Mouse (Mus musculus) embryonic facial prominence, embryonic 15.5 days (tissue): ENCODE data around the gene Uncx. TPM values are rescaled to one million over a fixed set of nuclear protein-coding genes. Genes with fewer than 3 reads are reported as not detected.
A peak's percentile ranks its signal among the peaks of the same experiment; 100 is the strongest.

Experiments used
- ATAC-seq: fragments of 200-750 bp; cut with Nextera tagmentation; 2 replicates; pipeline ENCODE4 v1.8.0; 2017; ENCODE audit warnings: low read depth, moderate TSS enrichment; ENCODE audit not compliant: insufficient number of reproducible peaks, low FRiP score, low TSS enrichment
- H3K27ac ChIP-seq: fragments of 300-500 bp; sonication (generic); replicated peaks from 2 replicates; pipeline ENCODE4 v1.5.1; 2015; ENCODE audit warnings: mild to moderate bottlenecking, inconsistent platforms
- H3K27me3 ChIP-seq: fragments of 300-500 bp; sonication (generic); 2 replicates; pipeline ENCODE4 v1.6.1; 2015; ENCODE audit warnings: inconsistent platforms
- H3K36me3 ChIP-seq: fragments of 300-500 bp; sonication (generic); 2 replicates; pipeline ENCODE4 v1.6.1; 2015; ENCODE audit warnings: mild to moderate bottlenecking, inconsistent platforms
- H3K4me1 ChIP-seq: fragments of 300-500 bp; sonication (generic); 2 replicates; pipeline ENCODE4 v1.6.1; 2015; ENCODE audit warnings: inconsistent platforms
- H3K4me2 ChIP-seq: fragments of 300-500 bp; sonication (generic); replicated peaks from 2 replicates; pipeline ENCODE4 v1.6.1; 2015; ENCODE audit warnings: mild to moderate bottlenecking, inconsistent platforms
- H3K4me3 ChIP-seq: fragments of 300-500 bp; sonication (generic); replicated peaks from 2 replicates; pipeline ENCODE4 v1.5.1; 2015; ENCODE audit warnings: mild to moderate bottlenecking, inconsistent platforms
- H3K9ac ChIP-seq: fragments of 300-500 bp; sonication (generic); 2 replicates; pipeline ENCODE4 v1.6.1; 2015; ENCODE audit warnings: inconsistent platforms
- H3K9me3 ChIP-seq: fragments of 300-500 bp; sonication (generic); replicated peaks from 2 replicates; pipeline ENCODE4 v1.6.1; 2016; ENCODE audit warnings: inconsistent platforms
- WGBS: fragments of 180-500 bp; shearing (Covaris S2); methylation state at CpG from one replicate; pipeline ENCODE4 v1.1.7; 2015; 5-methylcytosine and 5-hydroxymethylcytosine counted together
- polyA plus RNA-seq: library from polyadenylated mRNA; unstranded; fragments of >200 nt; fragmentation: Nextera tagmentation; extraction: Ambion mirVana; gene quantifications from 2 replicates; pipeline ENCODE4 v1.2.1, GENCODE M21; 2015

Gene Uncx
- polyA plus RNA-seq, 1 experiment from 2014 or later, result 9.8 TPM

DNA sequence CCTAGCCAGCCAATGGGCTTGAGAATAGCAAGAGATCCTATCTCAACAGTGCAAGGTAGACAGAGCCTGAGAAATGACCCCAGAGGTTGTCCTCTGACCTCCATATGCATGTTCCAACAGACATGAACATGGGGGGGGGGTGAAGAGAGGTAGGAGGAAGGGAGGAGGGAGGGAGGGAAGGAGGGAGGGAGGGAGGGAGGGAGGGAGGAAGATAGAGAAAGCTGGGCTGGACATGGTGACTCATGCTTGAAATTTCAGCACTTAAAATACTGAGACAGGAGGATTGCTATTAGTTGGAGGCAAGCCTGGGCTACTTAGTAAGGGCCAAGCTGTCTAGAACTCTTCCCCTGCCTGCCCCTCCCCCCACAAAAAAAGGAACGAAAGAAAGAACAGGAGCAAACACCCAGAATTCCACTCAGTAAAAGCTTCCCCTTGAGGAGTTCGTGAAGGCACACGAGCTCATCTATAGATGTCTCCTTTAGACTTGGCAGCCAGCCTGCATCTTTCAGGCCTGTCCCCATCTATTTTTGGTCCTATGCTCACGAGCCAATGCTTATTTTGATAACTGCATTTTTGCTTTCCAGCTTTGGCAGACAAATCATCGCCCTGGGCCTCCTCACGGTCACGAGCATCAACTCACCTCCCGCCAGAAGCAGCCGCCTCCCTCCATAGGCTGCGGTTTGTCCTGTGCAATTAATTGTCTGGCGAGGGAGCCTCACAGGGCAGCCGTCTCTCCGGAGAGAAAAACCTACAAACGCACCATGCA is 23.0 kb upstream of the Uncx start:
- Histone ChIP-seq H3K27me3 (peaks cover 5% of the 10 kb centered on the region; the same call in 1 of the 2 replicates), H3K36me3 (no peaks in the 10 kb centered on the region), H3K27ac (no peak overlapping the region), H3K9me3 (no peaks in the 10 kb centered on the region), H3K4me2 (no peak overlapping the region), H3K9ac (no peak overlapping the region), H3K4me3 (no peak overlapping the region), H3K4me1 (peaks cover 13% of the 10 kb centered on the region; the same call in 1 of the 2 replicates)
- no peak for ATAC-seq
- WGBS, result 29% methylated on average over 14 of the region's 14 CpGs

DNA sequence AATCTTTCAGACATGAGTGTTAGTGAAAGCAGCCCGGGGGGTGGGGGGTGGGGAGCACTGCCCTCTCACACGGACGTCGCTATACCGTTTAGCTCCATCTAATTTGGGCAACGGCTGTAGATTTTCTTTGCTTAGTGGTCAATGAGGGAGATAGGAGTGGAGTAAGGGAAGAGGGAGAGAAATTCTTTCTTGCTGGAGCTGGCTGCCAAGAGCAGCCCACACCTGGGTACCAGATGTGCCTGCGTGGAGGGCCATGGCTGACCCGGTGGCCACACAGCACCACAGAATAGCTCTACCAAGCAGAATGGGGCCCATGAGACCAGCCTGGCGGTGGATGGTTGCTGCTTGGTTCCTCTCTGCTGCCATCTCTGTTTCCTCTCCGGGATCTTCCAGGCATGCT is 21.3 kb upstream of the Uncx start:
- no peaks in the 10 kb centered on the region for H3K36me3 ChIP-seq
- ATAC-seq, result no peak
- peak overlapping the region; percentile 4; the same call in 1 of the 2 replicates for H3K27ac ChIP-seq
- H3K9ac ChIP-seq, result no peak overlapping the region
- peaks cover 5% of the 10 kb centered on the region; the same call in 1 of the 2 replicates for H3K4me1 ChIP-seq
- WGBS, result 42% methylated on average over 10 of the region's 10 CpGs
- no peak overlapping the region for H3K4me3 ChIP-seq
- no peak overlapping the region for H3K4me2 ChIP-seq
- peaks cover 5% of the 10 kb centered on the region; the same call in 1 of the 2 replicates for H3K27me3 ChIP-seq
- H3K9me3 ChIP-seq, result no peaks in the 10 kb centered on the region

DNA sequence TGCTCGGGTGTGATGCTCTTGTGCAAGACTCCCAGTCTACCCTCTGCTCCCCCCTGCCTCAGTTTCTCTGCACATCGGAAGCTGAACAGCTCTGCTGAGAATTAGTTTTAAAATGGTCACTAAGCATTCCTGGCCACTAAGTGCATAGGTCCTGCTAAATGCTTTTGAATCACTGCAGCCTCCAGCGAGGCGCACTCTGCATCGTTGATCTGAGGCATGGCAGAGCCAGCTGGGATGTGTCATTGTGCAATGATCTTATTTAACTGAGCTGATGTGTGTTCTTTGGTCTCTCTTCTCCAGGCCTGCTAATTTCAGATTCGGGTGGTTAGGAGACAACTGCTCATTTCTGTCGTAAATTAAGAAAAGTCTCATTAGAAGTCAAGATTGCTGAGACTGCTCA is 14.4 kb upstream of the Uncx start:
- ATAC-seq, result no peak
- no peaks in the 10 kb centered on the region for H3K36me3 ChIP-seq
- 61% methylated on average over 7 of the region's 7 CpGs for WGBS
- no peak overlapping the region for H3K4me3 ChIP-seq
- no peak overlapping the region for H3K9ac ChIP-seq
- no peaks in the 10 kb centered on the region for H3K9me3 ChIP-seq
- H3K27ac ChIP-seq, result no peak overlapping the region
- no peak overlapping the region for H3K4me2 ChIP-seq
- H3K4me1 ChIP-seq, result no peaks in the 10 kb centered on the region
- peaks cover 48% of the 10 kb centered on the region for H3K27me3 ChIP-seq

DNA sequence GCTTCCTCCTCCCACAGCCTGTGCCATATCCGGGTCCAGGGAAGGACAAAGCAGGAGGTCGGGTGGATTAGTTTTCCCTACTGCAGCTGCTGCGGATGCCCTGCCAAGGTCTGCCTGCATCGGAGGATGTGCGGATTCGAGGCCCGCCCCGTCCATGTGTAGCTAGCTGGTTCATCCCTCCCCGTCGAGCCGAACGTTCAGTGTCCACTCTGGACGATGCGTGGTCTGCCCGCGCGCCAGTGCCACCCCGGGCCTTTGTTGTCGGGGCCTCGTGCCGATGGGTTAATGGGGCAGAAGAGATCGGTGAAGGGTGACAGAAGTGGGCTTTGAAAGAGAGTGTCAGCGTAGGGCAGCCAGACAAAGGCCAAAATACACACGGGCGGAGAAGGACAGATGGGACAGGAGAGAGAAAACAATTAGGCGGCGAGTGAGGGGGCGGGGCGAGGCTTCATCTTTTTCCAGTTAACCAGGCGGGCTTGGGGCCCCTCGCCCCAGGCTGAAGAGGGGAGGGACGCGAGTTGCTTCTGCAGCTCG is 7.8 kb upstream of the Uncx start:
- Histone ChIP-seq H3K27me3 (peaks cover 90% of the 10 kb centered on the region), H3K9me3 (no peaks in the 10 kb centered on the region), H3K4me2 (peak overlapping the region; percentile 19; the same call in 1 of the 2 replicates), H3K27ac (no peak overlapping the region), H3K9ac (no peak overlapping the region), H3K4me1 (peaks cover 16% of the 10 kb centered on the region), H3K4me3 (peak overlapping the region; percentile 19), H3K36me3 (no peaks in the 10 kb centered on the region)
- WGBS, result 1% methylated on average over 34 of the region's 34 CpGs
- ATAC-seq, result no peak

DNA sequence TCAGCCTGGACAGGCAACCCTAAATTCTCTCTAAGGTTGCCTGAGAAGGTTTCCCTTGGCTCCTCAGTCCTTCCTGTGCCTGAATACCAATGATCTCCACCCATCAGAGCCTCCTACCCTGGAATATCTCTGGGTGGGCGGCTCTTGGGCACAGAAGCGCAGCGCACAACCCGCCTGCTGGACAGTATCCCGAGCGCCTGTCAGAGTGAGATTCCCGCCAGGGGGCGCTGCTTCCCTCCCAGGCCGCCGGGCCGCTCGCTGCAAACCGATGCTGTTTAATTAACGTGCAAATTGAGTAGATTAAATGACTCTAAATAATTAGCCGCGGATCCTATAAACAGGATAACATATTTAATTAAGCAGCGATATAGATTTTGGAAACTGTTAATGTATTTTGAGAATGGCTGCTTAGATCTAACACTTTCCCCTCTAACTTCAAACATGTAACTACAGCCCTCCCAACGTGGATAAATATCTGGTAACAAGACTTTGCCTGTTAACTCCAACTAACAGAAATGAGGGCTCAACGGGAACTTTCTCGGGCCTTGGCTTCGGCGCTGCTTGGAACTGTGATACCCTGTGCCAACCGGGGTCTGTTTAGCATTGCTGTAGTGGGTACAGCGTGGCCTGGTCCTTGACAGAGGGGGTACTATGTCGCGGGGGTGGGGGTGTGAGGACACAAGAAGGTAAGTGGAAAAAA is 6.9 kb upstream of the Uncx start:
- no peak overlapping the region for H3K27ac ChIP-seq
- peaks cover 22% of the 10 kb centered on the region for H3K4me1 ChIP-seq
- WGBS, result 2% methylated on average over 26 of the region's 26 CpGs
- no peak overlapping the region for H3K4me2 ChIP-seq
- H3K36me3 ChIP-seq, result no peaks in the 10 kb centered on the region
- H3K9me3 ChIP-seq, result no peaks in the 10 kb centered on the region
- no peak overlapping the region for H3K9ac ChIP-seq
- no peak overlapping the region for H3K4me3 ChIP-seq
- ATAC-seq, result 0 out of 2 replicates have a peak, but pooled peaks have one; percentile 39
- H3K27me3 ChIP-seq, result peaks cover 94% of the 10 kb centered on the region

DNA sequence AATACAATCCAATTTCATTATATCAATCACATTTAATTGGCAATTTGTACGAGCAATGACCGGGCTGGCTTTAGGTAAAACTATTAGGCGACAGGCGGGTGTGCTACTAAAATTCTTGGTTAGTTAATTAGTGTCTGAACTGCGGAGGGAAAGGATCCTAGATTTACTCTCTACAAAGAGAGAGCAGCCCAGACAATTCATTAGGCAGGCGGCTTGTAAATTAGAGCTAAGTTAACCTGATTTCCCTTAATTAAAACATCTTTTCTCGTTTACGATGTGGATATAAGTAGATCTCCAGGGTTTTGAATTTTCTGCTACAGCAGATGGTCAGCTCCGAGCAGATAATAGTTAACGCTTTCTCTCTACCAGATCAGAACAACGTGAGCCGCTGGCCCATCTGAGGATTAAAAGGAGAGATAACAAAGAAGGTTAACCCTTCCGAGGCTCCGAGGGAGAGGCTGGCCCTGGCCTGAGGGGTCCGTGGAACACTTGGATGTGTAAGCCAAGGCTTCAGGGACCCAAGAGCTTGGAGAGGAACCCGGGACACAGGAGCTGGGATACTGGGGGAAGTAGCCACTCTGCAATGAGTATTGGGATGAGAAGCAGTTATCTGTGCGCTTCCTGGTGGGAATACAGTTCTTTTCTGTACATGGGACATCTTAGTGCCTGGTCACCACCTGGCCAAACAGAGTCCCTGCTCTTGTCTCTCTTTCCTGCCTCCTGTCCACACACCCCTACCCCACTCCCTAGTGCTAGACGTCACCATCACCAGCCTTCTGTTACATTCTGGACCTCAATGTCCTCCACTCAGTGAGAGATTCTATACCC is 6.2 kb upstream of the Uncx start:
- Histone ChIP-seq H3K4me3 (no peak overlapping the region), H3K4me1 (peaks cover 22% of the 10 kb centered on the region), H3K27me3 (peaks cover 95% of the 10 kb centered on the region), H3K9me3 (no peaks in the 10 kb centered on the region), H3K9ac (no peak overlapping the region), H3K27ac (no peak overlapping the region), H3K4me2 (no peak overlapping the region), H3K36me3 (no peaks in the 10 kb centered on the region)
- ATAC-seq, result no peak
- WGBS, result 6% methylated on average over 18 of the region's 18 CpGs

DNA sequence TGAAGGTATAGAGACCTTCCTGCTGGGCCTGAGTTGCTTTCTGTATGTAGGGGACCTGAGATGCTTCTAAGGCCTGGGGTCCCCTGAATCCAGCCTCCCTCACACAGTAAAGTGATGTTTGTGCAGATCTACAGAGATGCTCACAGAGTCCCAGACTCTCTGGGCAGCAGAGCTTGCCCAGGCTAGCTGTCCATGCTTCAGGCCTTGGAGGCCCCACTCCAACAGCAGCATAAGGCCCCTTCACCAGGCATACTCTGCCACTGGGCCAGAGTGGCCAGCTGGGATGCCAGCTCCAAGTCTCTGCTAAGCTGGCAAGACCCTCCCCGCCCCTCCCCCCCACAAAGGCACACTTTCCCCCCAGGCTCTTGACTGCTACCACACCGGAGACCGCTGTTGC is 5.6 kb upstream of the Uncx start:
- H3K27me3 ChIP-seq, result peaks cover 95% of the 10 kb centered on the region
- H3K4me3 ChIP-seq, result no peak overlapping the region
- WGBS, result 8% methylated on average over 3 of the region's 3 CpGs
- H3K27ac ChIP-seq, result no peak overlapping the region
- ATAC-seq, result no peak
- no peak overlapping the region for H3K9ac ChIP-seq
- H3K4me1 ChIP-seq, result peaks cover 22% of the 10 kb centered on the region
- H3K4me2 ChIP-seq, result no peak overlapping the region
- no peaks in the 10 kb centered on the region for H3K9me3 ChIP-seq
- no peaks in the 10 kb centered on the region for H3K36me3 ChIP-seq

DNA sequence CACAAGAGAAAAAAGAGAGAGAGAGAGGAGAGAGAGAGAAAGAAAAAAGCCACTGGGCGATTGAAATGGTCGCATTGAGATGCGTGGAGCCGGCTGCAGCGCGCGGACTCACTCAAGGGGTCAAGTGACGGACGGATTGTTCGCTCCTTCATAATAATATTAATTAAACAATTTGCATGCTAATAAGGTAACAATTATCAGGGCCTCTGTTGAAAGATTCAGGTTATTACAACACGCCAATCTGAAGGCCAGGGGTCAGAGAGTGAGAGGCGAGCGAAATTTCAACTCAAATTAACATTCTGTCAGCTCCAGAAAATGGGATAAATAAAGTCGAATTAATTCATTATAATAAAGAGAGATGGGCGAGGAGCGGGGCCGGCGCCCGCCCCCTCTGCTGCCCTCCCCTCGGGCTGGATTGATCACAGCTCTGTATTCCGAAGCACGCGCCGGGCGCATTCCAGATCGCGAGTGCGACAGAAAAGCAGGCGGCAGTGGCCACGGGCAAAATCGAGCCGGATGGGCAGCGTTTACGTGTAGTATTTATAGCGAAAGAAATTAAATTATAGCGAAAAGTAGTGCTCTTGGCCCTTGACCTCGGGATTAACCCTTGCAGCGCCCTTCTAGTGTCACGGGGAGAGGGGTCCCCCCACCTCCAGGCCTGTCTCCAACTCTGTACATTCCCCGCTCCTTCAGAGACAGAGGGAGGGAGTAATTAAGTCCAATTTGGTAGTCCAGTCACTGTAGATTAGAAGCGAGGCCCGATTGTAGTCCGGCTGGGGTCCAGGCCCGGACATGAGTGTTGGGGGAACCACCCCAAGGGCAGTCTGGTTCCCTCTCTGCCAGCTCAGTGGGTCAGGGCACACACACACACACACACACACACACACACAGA is 1.9 kb upstream of the Uncx start:
- peak overlapping the region; percentile 8; the same call in 1 of the 2 replicates for H3K4me3 ChIP-seq
- no peak overlapping the region for H3K9ac ChIP-seq
- H3K27me3 ChIP-seq, result peaks cover 98% of the 10 kb centered on the region
- H3K27ac ChIP-seq, result no peak overlapping the region
- peaks cover 24% of the 10 kb centered on the region for H3K4me1 ChIP-seq
- no peaks in the 10 kb centered on the region for H3K36me3 ChIP-seq
- H3K4me2 ChIP-seq, result no peak overlapping the region
- 2% methylated on average over 44 of the region's 44 CpGs for WGBS
- ATAC-seq, result no peak
- H3K9me3 ChIP-seq, result no peaks in the 10 kb centered on the region

DNA sequence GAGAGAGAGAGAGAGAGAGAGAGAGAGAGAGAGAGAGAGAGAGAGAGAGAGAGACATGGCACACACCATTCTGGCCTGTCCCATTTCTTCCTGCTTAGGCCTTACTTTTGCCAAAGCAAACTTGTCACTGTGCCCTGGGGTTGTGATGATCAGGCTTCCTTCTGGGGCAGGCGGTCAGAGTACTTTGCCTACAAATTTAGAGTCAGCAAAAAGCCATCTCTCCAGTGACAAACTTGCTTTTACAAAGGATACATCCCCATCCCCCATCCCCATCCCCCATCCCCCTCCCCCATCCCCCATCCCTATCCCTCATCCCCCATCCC is 1.3 kb upstream of the Uncx start:
- Histone ChIP-seq H3K9ac (no peak overlapping the region), H3K36me3 (no peaks in the 10 kb centered on the region), H3K4me1 (peaks cover 28% of the 10 kb centered on the region), H3K4me2 (no peak overlapping the region), H3K27ac (no peak overlapping the region), H3K9me3 (no peaks in the 10 kb centered on the region), H3K4me3 (no peak overlapping the region), H3K27me3 (peaks cover 98% of the 10 kb centered on the region)
- WGBS, result 14% methylated on average over 1 of the region's 1 CpGs
- ATAC-seq, result no peak

DNA sequence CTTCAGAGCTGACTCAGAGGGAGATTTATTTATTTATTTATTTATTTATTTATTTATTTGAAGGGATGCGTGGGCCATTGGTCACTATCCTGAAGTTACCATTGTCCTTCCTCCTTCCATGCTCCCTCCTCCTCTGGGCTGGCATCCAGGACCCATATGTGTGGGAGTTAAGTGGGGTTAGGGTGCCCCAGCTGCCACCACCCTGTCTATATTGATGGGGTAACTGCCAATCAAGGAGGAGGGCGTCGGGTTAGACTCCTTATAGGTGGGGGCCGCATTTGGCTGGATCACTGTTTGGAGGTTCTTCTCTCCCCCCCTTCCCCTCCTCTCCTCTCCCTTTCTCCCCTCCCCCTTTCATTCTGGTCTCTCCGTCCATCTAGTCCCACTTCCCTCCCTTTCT is 738 bp upstream of the Uncx start:
- H3K4me3 ChIP-seq, result no peak overlapping the region
- H3K27me3 ChIP-seq, result peaks cover 98% of the 10 kb centered on the region
- 2% methylated on average over 5 of the region's 5 CpGs for WGBS

More for the DNA sequence above, 738 bp upstream of the Uncx start:
- peaks cover 33% of the 10 kb centered on the region for H3K4me1 ChIP-seq
- no peak overlapping the region for H3K27ac ChIP-seq
- ATAC-seq, result no peak
- H3K9ac ChIP-seq, result no peak overlapping the region
- H3K36me3 ChIP-seq, result no peaks in the 10 kb centered on the region
- H3K9me3 ChIP-seq, result no peaks in the 10 kb centered on the region
- no peak overlapping the region for H3K4me2 ChIP-seq
